Mouse (Mus musculus): ENCODE measurements around the gene Trim34b. TPM values are rescaled to one million over a fixed set of nuclear protein-coding genes. Genes with fewer than 3 reads are reported as not detected.

Gene Trim34b
- 1.7 and 2.0 TPM in 2 replicates for polyA plus RNA-seq (2012; rRNA removed)

GRCm38 (mm10) chr7:104329171-104329570, at the start of gene Trim34b:
Gene Trim34b, plus strand, starts transcription at chr7:104329471.

GRCm38 (mm10) chr7:104287576-104288443, 41.5 kb upstream of the Trim34b start, which contains the start of gene Trim5:
Gene Trim5, minus strand, starts transcription at chr7:104288094.

GRCm38 (mm10) chr7:104315369-104316080, 13.7 kb upstream of the Trim34b start, which contains the start of gene Trim12a:
Gene Trim12a, minus strand, starts transcription at chr7:104315466.

GRCm38 (mm10) chr7:104352717-104353599, 23.7 kb downstream of the Trim34b start, which contains the start of gene Trim12c:
Gene Trim12c, minus strand, starts transcription at chr7:104353362.

GRCm38 (mm10) chr7:104369736-104370414, 40.6 kb downstream of the Trim34b start, which contains the start of gene Trim30b:
Gene Trim30b, minus strand, starts transcription at chr7:104369884.

Other genes with a start within 250 kb of the Trim34b start
- gene Olfr645, start 244.0 kb upstream of the Trim34b start, polyA plus RNA-seq (2012; rRNA removed): not detected in 2 replicates
- not detected in 2 replicates for gene Olfr646, start 224.6 kb upstream of the Trim34b start, polyA plus RNA-seq (2012; rRNA removed)
- not detected in 2 replicates for gene Ubqln5, start 199.6 kb upstream of the Trim34b start, polyA plus RNA-seq (2012; rRNA removed)
- gene Olfr643, start 192.1 kb upstream of the Trim34b start, polyA plus RNA-seq (2012; rRNA removed): not detected in 2 replicates
- gene Ubqln3, start 186.2 kb upstream of the Trim34b start, polyA plus RNA-seq (2012; rRNA removed): not detected in 2 replicates
- not detected in 2 replicates for gene Ubqlnl, start 178.9 kb upstream of the Trim34b start, polyA plus RNA-seq (2012; rRNA removed)
- gene Olfm5, start 164.6 kb upstream of the Trim34b start, polyA plus RNA-seq (2012; rRNA removed): not detected in 2 replicates
- gene Olfr648, start 146.1 kb upstream of the Trim34b start, polyA plus RNA-seq (2012; rRNA removed): 0.11 TPM in 1 of 2 replicates, not detected in the other
- gene Olfr649, start 133.5 kb upstream of the Trim34b start, polyA plus RNA-seq (2012; rRNA removed): not detected in 2 replicates
- 0.77 and 0.95 TPM in 2 replicates for gene Trim6, start 110.7 kb upstream of the Trim34b start, polyA plus RNA-seq (2012; rRNA removed)
- 4.1 and 4.9 TPM in 2 replicates for gene Trim34a, start 85.0 kb upstream of the Trim34b start, polyA plus RNA-seq (2012; rRNA removed)
- 0.33 and 0.54 TPM in 2 replicates for gene Trim5, start 41.4 kb upstream of the Trim34b start, polyA plus RNA-seq (2012; rRNA removed)
- 1.9 and 2.0 TPM in 2 replicates for gene Trim12a, start 14.0 kb upstream of the Trim34b start, polyA plus RNA-seq (2012; rRNA removed)
- 1.9 and 2.0 TPM in 2 replicates for gene Trim12c, start 23.9 kb downstream of the Trim34b start, polyA plus RNA-seq (2012; rRNA removed)
- 0.02 and 0.03 TPM in 2 replicates for gene Trim30b, start 40.4 kb downstream of the Trim34b start, polyA plus RNA-seq (2012; rRNA removed)
- gene Trim30c, start 71.4 kb downstream of the Trim34b start, polyA plus RNA-seq (2012; rRNA removed): not detected in 2 replicates
- 1.5 and 2.3 TPM in 2 replicates for gene Trim30a, start 135.7 kb downstream of the Trim34b start, polyA plus RNA-seq (2012; rRNA removed)
- gene Trim30d, start 178.4 kb downstream of the Trim34b start, polyA plus RNA-seq (2012; rRNA removed): 1.5 and 2.5 TPM in 2 replicates
- not detected in 2 replicates for gene Olfr651, start 220.7 kb downstream of the Trim34b start, polyA plus RNA-seq (2012; rRNA removed)
- not detected in 2 replicates for gene Olfr652, start 231.4 kb downstream of the Trim34b start, polyA plus RNA-seq (2012; rRNA removed)
- not detected in 2 replicates for gene Olfr653, start 247.8 kb downstream of the Trim34b start, polyA plus RNA-seq (2012; rRNA removed)

Measured in ovary, adult 2 months (tissue).